Mouse (Mus musculus) NIH3T3 (cell line): ENCODE data around the gene Stk38.
"Not testable (repeated sequence)": the region's sequence is repeated elsewhere in the genome, so short reads cannot be mapped to it uniquely, and the experiment has no call there.

ENCODE experiments used
- DNase-seq: peaks from one replicate; pipeline ENCODE4 v3.0.0-alpha.2; 2012; ENCODE audit warnings: low read depth

The Stk38 gene

DNA sequence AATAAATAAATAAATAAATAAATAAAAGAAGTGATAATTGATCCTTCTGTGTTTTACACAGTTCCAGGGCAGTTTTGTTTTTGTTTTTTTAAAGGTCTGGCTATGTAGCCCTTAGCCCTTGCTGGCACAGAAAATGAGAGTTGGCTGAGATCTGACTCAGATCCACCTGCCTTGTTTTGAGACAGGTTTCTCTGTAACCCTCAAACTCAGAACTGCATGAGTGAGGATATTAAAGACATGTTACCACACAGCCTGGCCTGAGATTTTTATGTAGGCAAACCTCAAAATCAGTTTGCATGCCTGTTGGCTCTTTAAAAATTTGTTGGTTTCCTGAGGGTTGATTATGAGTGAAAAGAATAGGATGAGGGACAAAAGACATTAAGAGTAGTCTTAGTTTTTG is 27.7 kb upstream of the Stk38 start:
- DNase-seq: no peak

DNA sequence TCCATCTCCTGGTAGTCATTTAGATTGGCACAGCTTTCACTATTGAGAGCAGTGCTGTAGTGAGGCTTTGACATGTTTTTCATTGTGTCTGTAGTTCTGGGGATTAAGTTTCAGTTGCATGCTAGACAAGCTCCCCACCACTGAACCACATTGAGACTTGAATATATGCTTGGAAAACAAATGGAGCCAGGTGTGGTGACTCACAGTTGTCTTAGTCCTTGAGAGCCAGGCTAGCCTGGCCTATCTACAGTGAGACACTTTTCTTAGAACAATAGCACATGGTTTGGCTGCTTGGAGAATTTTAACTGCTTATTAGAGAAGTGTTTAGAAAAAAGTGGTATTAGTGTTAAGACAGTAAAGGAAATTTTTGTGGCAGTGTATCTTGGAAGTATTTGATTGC is 26.5 kb upstream of the Stk38 start:
- peak; percentile 60 for DNase-seq

DNA sequence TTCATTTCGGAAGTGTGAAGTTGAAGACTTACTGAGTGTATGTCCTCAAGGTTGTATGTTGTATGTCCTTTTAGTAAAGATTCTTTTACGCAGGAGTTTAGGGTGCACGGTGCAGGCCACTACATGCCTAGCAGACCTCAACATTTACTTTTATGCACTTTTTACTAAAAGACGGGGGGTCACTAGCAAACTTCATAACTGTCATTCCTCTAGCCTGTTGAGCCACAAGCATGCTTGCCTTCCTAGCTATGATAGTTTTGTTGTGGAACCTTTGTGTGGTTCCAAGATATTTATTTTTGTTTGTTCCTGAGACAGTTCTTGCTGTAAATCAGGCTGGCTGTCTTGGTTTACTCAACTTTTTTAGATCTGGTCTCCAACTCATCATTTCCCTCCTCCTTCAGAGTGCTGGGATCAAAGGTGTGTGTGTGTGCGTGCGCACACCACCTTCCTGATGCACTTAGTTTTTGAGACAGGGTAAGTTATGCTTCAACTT is 25.8 kb upstream of the Stk38 start:
- no peak for DNase-seq

GRCm38 (mm10) chr17:29032274-29033069 is 24.7 kb upstream of the Stk38 start, which contains the start of gene Srsf3:
Srsf3 (plus strand) TSS chr17:29032628.
- DNase-seq: peak; percentile 99

- DNase-seq: peak; percentile 72
These were observed 24.0 kb upstream of the Stk38 start for GRCm38 (mm10) chr17:29031771-29032273.

DNA sequence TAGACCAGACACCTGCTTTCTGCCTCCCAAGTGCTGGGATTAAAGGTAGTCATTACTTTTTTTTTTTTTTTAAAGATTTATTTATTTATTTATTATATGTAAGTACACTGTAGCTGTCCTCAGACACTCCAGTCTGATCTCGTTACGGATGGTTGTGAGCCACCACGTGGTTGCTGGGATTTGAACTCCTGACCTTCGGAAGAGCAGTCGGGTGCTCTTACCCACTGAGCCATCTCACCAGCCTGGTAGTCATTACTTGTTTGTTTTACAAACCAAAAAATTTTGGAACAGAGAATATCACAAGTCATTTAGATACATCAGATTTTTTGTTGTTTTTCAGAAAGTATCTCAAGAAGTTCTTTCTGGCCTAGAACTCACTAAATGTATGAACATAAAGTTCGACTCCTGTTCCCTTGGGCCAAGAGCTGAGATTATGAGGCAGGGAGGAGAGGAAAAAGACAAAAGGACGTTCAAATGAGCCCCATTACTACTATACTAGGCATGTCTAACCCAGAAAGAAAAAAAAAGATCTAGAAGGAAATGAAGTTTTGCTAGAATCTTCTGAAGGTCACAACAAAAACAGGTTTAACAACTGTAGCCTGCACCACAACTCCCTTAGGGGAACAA is 23.4 kb upstream of the Stk38 start:
- not testable (repeated sequence) for DNase-seq

DNA sequence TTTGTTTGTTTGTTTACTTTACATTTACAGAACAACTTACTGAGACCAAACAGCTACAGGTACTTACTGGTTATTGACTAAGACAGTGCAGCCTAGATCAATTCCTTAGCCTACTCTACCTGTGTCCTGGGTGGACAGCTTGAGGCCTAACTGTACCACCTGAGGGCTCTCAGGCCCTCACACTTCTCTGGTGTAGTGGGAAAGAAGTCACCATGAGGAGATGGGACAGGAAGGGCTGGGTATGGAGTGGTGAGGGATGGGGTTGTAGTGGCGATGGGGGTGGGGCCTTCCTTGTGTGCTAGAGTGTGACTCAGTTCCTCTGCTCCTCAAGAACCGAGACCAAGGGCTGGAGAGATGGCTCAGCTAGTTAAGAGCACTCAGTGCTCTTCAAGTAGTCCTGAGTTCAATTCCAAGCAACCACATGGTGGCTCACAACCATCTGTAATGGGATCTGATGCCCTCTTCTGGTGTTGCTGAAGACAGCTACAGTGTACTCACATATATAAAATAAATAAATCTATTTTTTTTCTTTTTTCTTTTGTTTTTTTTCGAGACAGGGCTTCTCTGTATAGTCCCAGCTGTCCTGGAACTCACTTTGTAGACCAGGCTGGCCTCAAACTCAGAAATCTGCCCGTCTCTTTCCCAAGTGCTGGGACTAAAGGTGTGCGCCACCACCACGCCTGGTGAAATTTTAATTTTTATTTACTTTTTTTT is 22.7 kb upstream of the Stk38 start:
- DNase-seq: no peak

GRCm38 (mm10) chr17:29026652-29027356 is 19.0 kb upstream of the Stk38 start:
- peak; percentile 77 for DNase-seq

DNA sequence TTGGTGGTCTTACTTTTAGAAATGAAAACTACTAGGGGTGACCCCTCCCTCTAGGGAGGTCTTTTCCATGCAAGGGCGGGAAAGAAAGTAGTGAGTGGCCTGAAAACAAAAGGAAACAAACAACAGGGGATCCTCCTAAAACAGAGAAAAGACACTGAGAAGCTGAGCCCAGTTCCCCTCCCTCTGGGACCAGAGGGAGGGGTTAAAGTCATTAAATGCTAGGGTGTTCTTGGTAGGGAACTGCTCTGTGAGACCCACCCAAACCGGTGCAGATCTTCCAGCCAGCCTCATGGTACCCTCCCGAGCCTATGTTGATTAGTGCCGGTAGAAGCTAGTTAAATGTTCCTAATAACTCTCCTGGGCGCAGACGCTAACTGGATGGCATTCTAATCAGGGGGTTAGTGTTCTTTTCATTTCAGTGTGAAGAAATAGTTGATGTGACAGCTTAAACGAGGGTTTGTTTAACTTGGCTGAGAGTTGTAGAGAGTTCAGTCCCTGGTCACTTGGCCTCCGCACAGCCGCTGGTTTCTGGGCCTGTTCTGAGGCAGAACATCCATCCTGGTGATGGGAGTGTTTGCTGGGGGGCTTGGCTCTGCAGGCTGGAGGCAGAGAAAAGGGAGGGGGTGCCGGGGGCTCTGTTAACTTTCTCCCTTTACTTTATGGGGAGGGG is 17.2 kb upstream of the Stk38 start:
- DNase-seq: peak; percentile 69

GRCm38 (mm10) chr17:29024047-29024892 is 16.5 kb upstream of the Stk38 start:
- DNase-seq: no peak

- no peak for DNase-seq
These were observed 15.6 kb upstream of the Stk38 start for GRCm38 (mm10) chr17:29023346-29023745.

GRCm38 (mm10) chr17:29022230-29022819 is 14.5 kb upstream of the Stk38 start:
- peak; percentile 77 for DNase-seq

DNA sequence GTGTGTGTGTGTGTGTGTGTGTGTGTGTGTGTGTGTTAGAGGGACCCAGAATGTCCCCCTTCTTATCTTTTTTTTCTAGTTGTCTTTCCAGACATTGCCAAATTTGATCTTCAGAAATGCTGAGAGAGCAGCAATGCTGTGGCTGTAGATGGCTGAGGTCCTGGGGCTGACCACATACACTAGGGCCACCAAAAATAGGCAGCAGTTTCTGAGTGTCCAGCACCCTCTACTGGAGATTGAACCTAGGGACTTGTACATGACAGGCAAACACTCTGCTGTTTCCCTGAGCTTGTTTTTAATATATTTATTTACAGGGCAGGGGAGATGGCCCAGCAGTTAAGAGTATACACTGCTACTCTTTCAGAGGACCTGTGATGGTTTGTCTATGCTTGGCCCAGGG is 12.6 kb upstream of the Stk38 start:
- DNase-seq: peak; percentile 72

DNA sequence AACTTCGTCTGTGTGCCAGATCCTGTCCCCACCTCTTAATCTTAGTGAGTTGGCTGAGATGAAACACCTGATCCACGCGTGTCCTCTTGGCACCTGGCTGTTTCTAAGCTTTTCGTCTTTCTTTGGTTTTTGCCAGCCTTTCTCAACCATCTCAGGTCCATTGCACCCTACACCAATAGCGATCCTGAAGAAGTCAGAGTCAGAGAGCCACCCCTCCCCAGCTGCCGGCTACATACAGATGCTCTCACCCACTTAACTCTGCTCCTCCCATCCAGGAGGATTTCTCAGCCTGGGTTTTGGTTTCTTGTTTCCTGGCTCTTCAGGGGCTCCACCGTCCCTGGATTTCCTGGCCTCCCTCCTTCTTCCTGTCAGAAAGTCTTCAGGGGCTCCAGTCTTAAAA is 11.6 kb upstream of the Stk38 start:
- no peak for DNase-seq

DNA sequence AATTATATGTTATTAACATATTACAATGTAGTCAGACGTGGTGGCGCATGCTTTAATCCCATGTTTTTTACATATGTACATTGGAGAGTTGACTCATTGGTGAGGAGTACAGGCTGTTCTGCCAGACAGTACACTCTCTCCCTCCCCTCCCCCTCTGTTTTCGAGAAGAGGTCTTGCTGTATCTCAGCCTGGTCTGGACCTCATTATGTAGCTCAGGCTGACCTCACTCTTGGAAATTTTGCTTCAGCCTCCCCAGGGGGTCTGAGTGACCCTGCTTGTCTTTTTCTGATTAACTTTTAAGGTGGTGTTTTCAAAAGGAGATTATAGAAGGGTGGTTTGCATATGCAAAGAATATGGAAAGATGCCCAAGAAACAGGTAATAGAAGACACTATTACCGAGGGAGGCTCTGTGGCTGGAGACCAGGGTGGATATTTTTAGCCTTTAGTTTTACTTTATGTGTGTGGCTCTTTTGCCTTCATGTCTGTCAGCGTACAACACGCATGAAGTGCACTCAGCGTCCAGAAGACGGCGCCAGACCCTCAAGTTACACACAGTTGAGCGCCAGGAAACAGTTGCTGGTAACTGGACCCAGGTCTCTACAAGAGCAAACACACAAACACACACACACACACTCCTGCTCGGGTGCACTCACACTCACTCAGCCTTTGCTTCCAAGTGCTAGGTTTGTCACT is 10.6 kb upstream of the Stk38 start:
- DNase-seq: peak; percentile 95

DNA sequence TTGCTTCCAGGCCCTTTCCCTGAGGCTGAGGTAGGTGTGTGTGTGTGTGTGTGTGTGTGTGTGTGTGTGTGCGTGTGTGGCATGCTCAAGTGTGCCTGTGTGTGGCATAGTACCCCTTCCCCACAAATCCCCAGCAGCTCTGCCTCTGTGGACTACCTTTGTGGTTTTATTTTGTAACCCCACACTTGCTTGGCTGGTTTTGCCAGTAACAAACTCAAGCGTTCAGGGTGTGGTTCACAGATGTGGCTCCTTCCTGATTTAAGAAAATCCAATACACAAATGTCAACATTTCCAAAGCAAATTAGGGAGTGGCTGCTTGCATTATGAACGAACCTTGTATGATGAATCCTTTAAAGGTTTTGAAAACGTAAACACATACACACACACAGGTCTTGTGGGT is 8.9 kb upstream of the Stk38 start:
- no peak for DNase-seq

DNA sequence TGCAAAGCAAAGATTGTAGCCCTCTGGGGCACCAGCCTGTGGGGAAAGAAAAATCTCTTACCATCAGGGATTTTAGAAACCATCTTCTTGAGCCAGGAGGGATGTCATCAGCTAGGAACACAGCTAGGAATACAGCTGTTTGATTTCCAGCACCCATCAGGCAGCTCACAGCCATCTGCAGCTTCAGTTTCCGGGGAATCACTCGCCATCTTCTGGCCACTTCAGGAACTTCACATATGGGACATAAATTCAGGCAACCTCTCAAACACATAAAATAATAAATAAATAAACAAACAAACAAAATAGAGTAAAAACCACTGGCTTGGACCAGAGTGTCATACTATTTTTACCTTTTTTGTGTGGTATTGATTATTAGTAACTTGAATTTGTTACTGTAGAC is 7.8 kb upstream of the Stk38 start:
- DNase-seq: peak; percentile 69

DNA sequence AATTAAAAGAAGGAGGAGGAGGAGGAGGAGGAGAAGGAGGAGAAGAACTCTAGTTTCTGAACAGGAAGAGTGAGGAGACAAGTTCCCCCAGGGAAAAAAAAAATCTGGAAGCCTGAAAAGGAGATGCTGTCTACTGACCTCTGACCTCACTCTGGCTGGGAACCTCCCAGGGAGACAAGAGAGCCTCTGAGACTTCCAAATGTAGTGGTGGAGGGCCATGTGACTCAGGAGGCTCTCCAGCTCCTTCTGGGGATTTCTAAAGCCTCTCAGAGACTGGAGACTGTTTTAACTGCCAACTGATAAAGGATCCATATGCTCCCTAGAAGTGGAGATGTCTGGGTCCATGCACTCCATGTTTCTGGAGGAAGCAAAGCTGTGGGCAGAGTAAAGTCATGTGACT is 6.4 kb upstream of the Stk38 start:
- peak; percentile 77 for DNase-seq

- DNase-seq: no peak
These were observed 1.4 kb upstream of the Stk38 start for GRCm38 (mm10) chr17:29009181-29009580.

GRCm38 (mm10) chr17:29008326-29008650 is 493 bp upstream of the Stk38 start:
- no peak for DNase-seq
